Mouse (Mus musculus): ENCODE data around the gene 4930449I24Rik. TPM values are rescaled to one million over a fixed set of nuclear protein-coding genes. Genes with fewer than 3 reads are reported as not detected.
"Not testable (repeated sequence)": the region's sequence is repeated elsewhere in the genome, so short reads cannot be mapped to it uniquely, and the experiment has no call there.

Gene 4930449I24Rik
- polyA plus RNA-seq, 1 experiment from 2014 or later = not detected

GRCm38 (mm10) chr5:146481665-146482064 is 20.5 kb upstream of the 4930449I24Rik start, which contains the start of gene Gm6408:
Gene Gm6408 (plus strand): TSS chr5:146481965.
- WGBS = 90% methylated on average over 2 of the region's 3 CpGs
- not testable (repeated sequence) for H3K27ac ChIP-seq (replicated peaks; ENCODE audit: low read depth, low read length)

GRCm38 (mm10) chr5:146488959-146489358 is 13.2 kb upstream of the 4930449I24Rik start:
- 14% methylated on average over 3 of the region's 4 CpGs for WGBS
- H3K4me1 ChIP-seq (ENCODE audit: control insufficient read depth, insufficient read depth, low read length); DNase-seq; H3K9me3 ChIP-seq (ENCODE audit: control insufficient read depth, low read length); H3K9ac ChIP-seq (replicated peaks; ENCODE audit: low read length); H3K27me3 ChIP-seq (ENCODE audit: control insufficient read depth, insufficient read depth, low read length); H3K4me2 ChIP-seq (ENCODE audit: low read length); ATAC-seq (ENCODE audit: low FRiP score, low TSS enrichment); H3K36me3 ChIP-seq (ENCODE audit: control insufficient read depth, insufficient read depth, low read length); H3K4me3 ChIP-seq (replicated peaks; ENCODE audit: low read depth, low read length); H3K27ac ChIP-seq (replicated peaks; ENCODE audit: low read depth, low read length): not testable (repeated sequence)

More at GRCm38 (mm10) chr5:146481665-146482064, 20.5 kb upstream of the 4930449I24Rik start, which contains the start of gene Gm6408:
- not testable (repeated sequence) for ATAC-seq (ENCODE audit: low FRiP score, low TSS enrichment); H3K27me3 ChIP-seq (ENCODE audit: control insufficient read depth, insufficient read depth, low read length); H3K4me2 ChIP-seq (ENCODE audit: low read length); H3K9ac ChIP-seq (replicated peaks; ENCODE audit: low read length); H3K4me1 ChIP-seq (ENCODE audit: control insufficient read depth, insufficient read depth, low read length); H3K4me3 ChIP-seq (replicated peaks; ENCODE audit: low read depth, low read length); H3K36me3 ChIP-seq (ENCODE audit: control insufficient read depth, insufficient read depth, low read length); DNase-seq; H3K9me3 ChIP-seq (ENCODE audit: control insufficient read depth, low read length)

- H3K4me1 ChIP-seq (ENCODE audit: control insufficient read depth, insufficient read depth, low read length); H3K9me3 ChIP-seq (ENCODE audit: control insufficient read depth, low read length); H3K27ac ChIP-seq (replicated peaks; ENCODE audit: low read depth, low read length); H3K27me3 ChIP-seq (ENCODE audit: control insufficient read depth, insufficient read depth, low read length); H3K36me3 ChIP-seq (ENCODE audit: control insufficient read depth, insufficient read depth, low read length); ATAC-seq (ENCODE audit: low FRiP score, low TSS enrichment); H3K9ac ChIP-seq (replicated peaks; ENCODE audit: low read length); H3K4me3 ChIP-seq (replicated peaks; ENCODE audit: low read depth, low read length); H3K4me2 ChIP-seq (ENCODE audit: low read length); DNase-seq: not testable (repeated sequence)
- whole genome bisulfite sequencing = no CpG with 5 or more reads among the region's 5 CpGs
These were observed 11.1 kb upstream of the 4930449I24Rik start, which contains the start of gene Gm6370 for GRCm38 (mm10) chr5:146491063-146491462. Gene Gm6370 (plus strand): TSS chr5:146491363.

- not testable (repeated sequence) for H3K9me3 ChIP-seq (ENCODE audit: control insufficient read depth, low read length); H3K27ac ChIP-seq (replicated peaks; ENCODE audit: low read depth, low read length); H3K36me3 ChIP-seq (ENCODE audit: control insufficient read depth, insufficient read depth, low read length); H3K4me2 ChIP-seq (ENCODE audit: low read length); H3K4me1 ChIP-seq (ENCODE audit: control insufficient read depth, insufficient read depth, low read length); ATAC-seq (ENCODE audit: low FRiP score, low TSS enrichment); H3K4me3 ChIP-seq (replicated peaks; ENCODE audit: low read depth, low read length); H3K9ac ChIP-seq (replicated peaks; ENCODE audit: low read length); DNase-seq; H3K27me3 ChIP-seq (ENCODE audit: control insufficient read depth, insufficient read depth, low read length)
- WGBS = no CpG with 5 or more reads among the region's 5 CpGs
These were observed 11.6 kb downstream of the 4930449I24Rik start, which contains the start of gene Gm3402 for GRCm38 (mm10) chr5:146513823-146514222. Gene Gm3402 (plus strand): TSS chr5:146514123.

GRCm38 (mm10) chr5:146525501-146525900 is 23.3 kb downstream of the 4930449I24Rik start, which contains the start of gene Gm3404:
Gene Gm3404 (plus strand): TSS chr5:146525801.
- H3K36me3 ChIP-seq (ENCODE audit: control insufficient read depth, insufficient read depth, low read length); H3K4me1 ChIP-seq (ENCODE audit: control insufficient read depth, insufficient read depth, low read length); H3K27ac ChIP-seq (replicated peaks; ENCODE audit: low read depth, low read length); H3K27me3 ChIP-seq (ENCODE audit: control insufficient read depth, insufficient read depth, low read length); ATAC-seq (ENCODE audit: low FRiP score, low TSS enrichment); H3K4me2 ChIP-seq (ENCODE audit: low read length); H3K9me3 ChIP-seq (ENCODE audit: control insufficient read depth, low read length); H3K9ac ChIP-seq (replicated peaks; ENCODE audit: low read length); DNase-seq; H3K4me3 ChIP-seq (replicated peaks; ENCODE audit: low read depth, low read length): not testable (repeated sequence)
- 100% methylated on average over 1 of the region's 3 CpGs for WGBS

GRCm38 (mm10) chr5:146537347-146537746 is 35.1 kb downstream of the 4930449I24Rik start, which contains the start of gene Gm3409:
Gene Gm3409 (plus strand): TSS chr5:146537647.
- not testable (repeated sequence) for H3K4me3 ChIP-seq (replicated peaks; ENCODE audit: low read depth, low read length); H3K36me3 ChIP-seq (ENCODE audit: control insufficient read depth, insufficient read depth, low read length); H3K27ac ChIP-seq (replicated peaks; ENCODE audit: low read depth, low read length); H3K9me3 ChIP-seq (ENCODE audit: control insufficient read depth, low read length); ATAC-seq (ENCODE audit: low FRiP score, low TSS enrichment); H3K4me1 ChIP-seq (ENCODE audit: control insufficient read depth, insufficient read depth, low read length); H3K27me3 ChIP-seq (ENCODE audit: control insufficient read depth, insufficient read depth, low read length); DNase-seq; H3K9ac ChIP-seq (replicated peaks; ENCODE audit: low read length); H3K4me2 ChIP-seq (ENCODE audit: low read length)
- WGBS = 100% methylated on average over 2 of the region's 3 CpGs

Other genes starting within 250 kb of the 4930449I24Rik start
- gene Wasf3, start 117.4 kb upstream of the 4930449I24Rik start, polyA plus RNA-seq (2014; fragmentation: Nextera tagmentation; extraction: Ambion mirVana) = 9.3 and 10.0 TPM in 2 replicates
- gene Gm6408, start 20.4 kb upstream of the 4930449I24Rik start, polyA plus RNA-seq (2014; fragmentation: Nextera tagmentation; extraction: Ambion mirVana) = not detected in 2 replicates
- not detected in 2 replicates for gene Gm6370, start 11.0 kb upstream of the 4930449I24Rik start, polyA plus RNA-seq (2014; fragmentation: Nextera tagmentation; extraction: Ambion mirVana)
- gene Gm3402, start 11.7 kb downstream of the 4930449I24Rik start, polyA plus RNA-seq (2014; fragmentation: Nextera tagmentation; extraction: Ambion mirVana) = not detected in 2 replicates
- not detected in 2 replicates for gene Gm3404, start 23.4 kb downstream of the 4930449I24Rik start, polyA plus RNA-seq (2014; fragmentation: Nextera tagmentation; extraction: Ambion mirVana)
- not detected in 2 replicates for gene Gm3409, start 35.2 kb downstream of the 4930449I24Rik start, polyA plus RNA-seq (2014; fragmentation: Nextera tagmentation; extraction: Ambion mirVana)
- gene Gm3415, start 53.7 kb downstream of the 4930449I24Rik start, polyA plus RNA-seq (2014; fragmentation: Nextera tagmentation; extraction: Ambion mirVana) = not detected in 2 replicates
- 13.4 and 22.6 TPM in 2 replicates for gene Gpr12, start 82.8 kb downstream of the 4930449I24Rik start, polyA plus RNA-seq (2014; fragmentation: Nextera tagmentation; extraction: Ambion mirVana)